Mouse (Mus musculus): ENCODE results near the gene Nutf2-ps1. TPM values are rescaled to one million over a fixed set of nuclear protein-coding genes. Genes with fewer than 3 reads are reported as not detected.
"Not testable (repeated sequence)": the region's sequence is repeated elsewhere in the genome, so short reads cannot be mapped to it uniquely, and the experiment has no call there.

Nutf2-ps1 gene
- total RNA-seq (2018; cell fraction: chromatin; rRNA removed), result 1 to 10 TPM in 18 of 26 experiments, not detected in 8; 1.1 to 9.1 (median 2.9) TPM
- total RNA-seq (2018; cell fraction: cytosol; rRNA removed), result 10 to 100 TPM in 25 of 26 experiments, 1 to 10 TPM in 1; 9.7 to 40.0 (median 26.5) TPM
- 10 to 100 TPM in 8 of 26 experiments, 1 to 10 TPM in 12, under 1 TPM in 1, not detected in 5; 0.71 to 27.2 (median 7.1) TPM for total RNA-seq (2018; cell fraction: nucleus; rRNA removed)
- polyA plus RNA-seq (2018), result 8.7 to 51.1 TPM (median 18.5 TPM) in 3 replicates

DNA sequence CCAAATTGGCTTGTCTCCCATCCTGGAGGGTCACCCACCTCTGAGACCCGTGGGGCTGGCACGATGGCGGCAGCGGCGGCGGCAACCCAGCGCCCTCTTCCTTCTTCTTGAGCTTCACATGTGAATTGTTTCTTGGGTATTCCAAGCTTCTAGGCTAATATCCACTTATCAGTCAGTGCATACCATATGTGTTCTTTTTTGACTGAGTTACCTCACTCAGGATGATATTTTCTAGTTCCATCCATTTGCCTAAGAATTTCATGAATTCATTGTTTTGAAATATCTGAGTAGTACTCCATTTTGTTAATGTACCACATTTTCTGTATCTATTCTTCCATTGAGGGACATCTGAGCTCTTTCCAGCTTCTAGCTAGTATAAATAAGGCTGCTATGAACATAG is at the start of gene Nutf2-ps1:
Gene Nutf2-ps1 (minus strand): TSS at position 101 of the 400 bp plus-strand sequence.
- WGBS (ENCODE audit: missing documents), result 100% methylated on average over 1 of the region's 7 CpGs
- not testable (repeated sequence) for H3K36me3 ChIP-seq (ENCODE audit: inconsistent target); H3K79me2 ChIP-seq (ENCODE audit: inconsistent target); H3K4me3 ChIP-seq (ENCODE audit: inconsistent target); H3K27ac ChIP-seq

DNA sequence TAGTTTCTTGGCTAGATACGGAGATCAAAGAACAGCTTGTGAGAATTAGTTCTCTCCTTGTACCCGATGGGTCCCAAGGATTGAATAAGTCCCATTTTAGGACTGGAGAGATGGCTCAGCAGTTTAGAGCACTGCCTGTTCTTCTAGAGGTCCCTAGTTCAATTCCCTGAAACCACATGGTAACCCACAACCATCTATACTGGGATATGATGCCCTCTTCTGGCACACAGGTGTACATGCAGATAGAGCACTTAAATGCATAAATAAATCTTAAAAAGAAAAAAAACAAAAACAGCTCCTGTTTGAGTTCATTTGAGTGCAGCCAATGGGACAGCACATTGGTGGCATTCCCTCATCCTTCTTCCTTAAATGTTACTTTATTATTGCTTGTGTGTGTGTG is 49.2 kb upstream of the Nutf2-ps1 start:
- no peaks in the 10 kb centered on the region for H3K79me2 ChIP-seq (ENCODE audit: inconsistent target)
- H3K36me3 ChIP-seq (ENCODE audit: inconsistent target), result peaks cover 50% of the 10 kb centered on the region
- H3K4me3 ChIP-seq (ENCODE audit: inconsistent target), result no peak overlapping the region
- H3K27ac ChIP-seq, result no peak overlapping the region
- 96% methylated on average over 2 of the region's 2 CpGs for WGBS (ENCODE audit: missing documents)

DNA sequence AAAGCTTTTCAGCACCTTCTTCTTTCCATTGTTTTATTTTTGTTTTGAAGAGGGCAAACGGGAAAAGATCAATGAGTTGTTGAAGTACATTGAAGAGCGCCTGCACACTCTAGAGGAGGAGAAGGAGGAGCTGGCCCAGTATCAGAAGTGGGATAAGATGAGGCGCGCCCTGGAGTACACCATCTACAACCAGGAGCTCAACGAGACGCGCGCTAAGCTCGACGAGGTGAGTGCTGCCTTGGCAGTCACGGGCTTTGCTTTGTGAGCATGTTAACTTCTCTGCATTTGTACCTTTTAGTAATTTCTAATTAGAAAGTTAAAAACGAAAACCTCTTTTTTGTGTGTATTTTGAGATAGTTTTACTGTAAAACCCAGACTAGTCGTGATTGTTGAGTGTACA is 32.8 kb upstream of the Nutf2-ps1 start:
- H3K27ac ChIP-seq, result no peak overlapping the region
- 93% methylated on average over 13 of the region's 13 CpGs for WGBS (ENCODE audit: missing documents)
- peaks cover 58% of the 10 kb centered on the region for H3K36me3 ChIP-seq (ENCODE audit: inconsistent target)
- peaks cover 9% of the 10 kb centered on the region; the same call in 1 of the 2 replicates for H3K79me2 ChIP-seq (ENCODE audit: inconsistent target)
- no peak overlapping the region for H3K4me3 ChIP-seq (ENCODE audit: inconsistent target)

DNA sequence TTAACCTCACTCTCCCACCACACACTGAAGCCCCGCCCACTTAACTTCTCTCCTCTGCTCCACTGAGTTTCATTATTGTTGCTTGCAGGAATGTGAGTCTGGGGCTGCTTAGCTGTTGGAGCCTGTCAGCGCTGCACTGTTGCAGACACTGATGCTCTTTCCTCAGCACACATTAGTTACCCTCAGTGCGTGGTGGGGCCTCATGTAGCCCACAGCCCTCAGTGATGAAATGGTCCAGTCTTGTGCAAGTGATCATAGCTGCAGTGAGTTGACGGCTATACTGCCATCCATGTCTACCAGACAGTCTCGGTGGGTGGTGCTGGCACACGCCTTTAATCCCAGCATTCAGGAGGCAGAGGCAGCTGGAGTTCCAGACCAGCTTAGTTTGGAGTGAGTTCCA is 20.1 kb upstream of the Nutf2-ps1 start:
- H3K36me3 ChIP-seq (ENCODE audit: inconsistent target), result no peaks in the 10 kb centered on the region
- H3K27ac ChIP-seq, result no peak overlapping the region
- H3K79me2 ChIP-seq (ENCODE audit: inconsistent target), result peaks cover 100% of the 10 kb centered on the region
- WGBS (ENCODE audit: missing documents), result 86% methylated on average over 6 of the region's 6 CpGs
- H3K4me3 ChIP-seq (ENCODE audit: inconsistent target), result no peak overlapping the region

DNA sequence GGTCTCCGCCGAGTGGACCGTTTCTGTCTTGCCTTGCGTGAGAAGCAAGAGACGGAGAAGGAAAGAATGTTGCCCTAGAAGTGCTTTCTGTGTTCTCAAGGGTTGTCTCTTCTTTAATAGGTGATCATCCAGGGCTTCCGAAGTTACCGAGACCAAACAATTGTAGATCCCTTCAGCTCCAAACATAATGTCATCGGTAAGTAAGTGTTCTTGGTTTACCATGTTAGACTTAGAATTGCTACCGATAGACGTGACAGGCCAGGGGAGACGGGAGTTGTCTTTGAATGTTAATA is 12.4 kb upstream of the Nutf2-ps1 start:
- no peak overlapping the region for H3K27ac ChIP-seq
- H3K36me3 ChIP-seq (ENCODE audit: inconsistent target), result no peaks in the 10 kb centered on the region
- 12% methylated on average over 11 of the region's 11 CpGs for WGBS (ENCODE audit: missing documents)

DNA sequence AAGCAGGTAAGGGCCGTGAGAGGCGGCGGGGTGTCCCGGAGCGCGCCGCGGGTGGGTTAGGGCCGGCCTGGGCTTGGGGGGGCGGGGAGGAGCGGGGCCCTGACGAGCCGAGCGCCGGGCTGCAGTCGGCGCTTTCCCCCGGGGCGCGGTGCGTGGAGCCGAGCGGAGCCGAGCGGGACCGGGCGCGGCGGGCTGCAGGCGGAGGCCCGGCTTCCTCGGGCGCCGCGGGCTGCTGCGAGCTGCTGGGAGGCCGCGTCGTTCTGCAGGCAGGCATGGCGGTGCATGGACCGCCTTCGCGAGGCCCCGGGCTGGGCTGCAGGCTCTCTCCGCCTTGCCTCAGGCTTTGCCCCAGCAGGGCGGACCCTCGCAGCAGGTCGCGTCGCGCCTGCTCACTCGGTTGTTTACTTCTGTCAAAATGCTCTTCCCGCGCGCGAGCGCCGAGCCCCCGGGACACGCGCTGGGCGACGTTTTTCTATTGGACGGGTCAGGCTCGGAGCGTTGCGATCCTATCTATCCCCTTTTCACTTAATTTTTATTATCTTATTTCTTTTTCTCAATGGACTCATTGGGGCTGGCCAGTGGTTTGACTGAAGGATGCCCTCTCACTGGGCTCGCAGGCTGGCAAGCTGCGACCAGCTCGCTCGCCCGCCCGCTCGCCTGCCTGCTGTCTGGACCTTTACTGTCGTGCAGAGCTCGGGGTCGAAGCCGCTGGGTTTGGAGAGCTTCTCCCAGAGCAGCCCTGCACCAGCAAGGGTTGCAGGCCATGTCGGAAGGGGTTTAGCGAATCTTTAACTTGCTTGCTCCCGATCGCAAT is 11.9 kb upstream of the Nutf2-ps1 start:
- WGBS (ENCODE audit: missing documents), result under 1% methylated on average over 76 of the region's 82 CpGs
- H3K27ac ChIP-seq, result no peak overlapping the region
- peak overlapping the region; percentile 51 for H3K4me3 ChIP-seq (ENCODE audit: inconsistent target)
- H3K36me3 ChIP-seq (ENCODE audit: inconsistent target), result no peaks in the 10 kb centered on the region
- H3K79me2 ChIP-seq (ENCODE audit: inconsistent target), result peaks cover 51% of the 10 kb centered on the region

More for the DNA sequence above, 12.4 kb upstream of the Nutf2-ps1 start:
- H3K79me2 ChIP-seq (ENCODE audit: inconsistent target), result peaks cover 56% of the 10 kb centered on the region
- peak overlapping the region; percentile 51 for H3K4me3 ChIP-seq (ENCODE audit: inconsistent target)

DNA sequence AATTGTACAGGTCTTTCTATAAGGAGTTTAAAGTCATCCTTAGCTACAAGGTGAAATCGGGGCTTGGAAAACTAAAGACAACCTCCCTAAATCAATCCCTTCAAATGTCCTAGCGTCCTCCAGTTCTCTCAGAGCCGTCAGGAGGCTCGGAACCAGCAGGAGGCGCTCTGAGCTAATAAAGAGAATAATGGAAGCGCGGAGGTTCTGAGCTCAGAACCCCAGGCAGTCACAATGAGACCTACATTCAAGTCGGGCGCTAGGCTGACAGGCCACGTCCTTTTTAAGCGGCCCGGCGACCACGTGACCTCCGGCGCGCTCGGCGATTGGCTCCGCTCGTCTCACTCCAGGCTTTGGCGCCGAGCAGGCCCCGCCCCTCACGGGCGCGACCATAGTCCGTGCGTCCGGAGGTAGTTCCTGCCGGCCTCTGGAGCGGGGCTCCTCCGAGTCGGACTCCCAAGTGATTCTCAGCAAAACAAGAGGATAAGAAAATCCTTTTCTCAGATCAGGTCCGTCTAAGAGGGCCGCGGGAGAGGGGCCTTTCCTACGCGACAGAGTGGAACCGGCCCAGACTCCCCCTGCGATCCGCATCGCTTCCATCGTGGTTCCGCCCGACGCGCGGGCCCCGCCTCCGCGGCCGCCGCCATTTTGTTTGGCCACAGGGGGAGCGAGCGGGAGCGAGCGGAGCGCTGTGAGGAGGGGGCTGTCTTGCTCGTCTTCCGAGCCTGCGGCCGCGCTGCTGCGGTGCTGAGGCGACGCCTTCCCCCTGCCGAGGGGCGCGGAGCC is 11.1 kb upstream of the Nutf2-ps1 start, which contains the start of gene Smc3:
Gene Smc3 (plus strand): TSS at position 642 of the 783 bp plus-strand sequence.
- peak within 1 kb of the TSS; percentile 76 for H3K27ac ChIP-seq
- H3K4me3 ChIP-seq (ENCODE audit: inconsistent target), result peak within 1 kb of the TSS; percentile 51
- H3K36me3 ChIP-seq (ENCODE audit: inconsistent target), result no peaks in the 10 kb centered on the region
- under 1% methylated on average over 70 of the region's 70 CpGs for WGBS (ENCODE audit: missing documents)
- peaks cover 43% of the 10 kb centered on the region for H3K79me2 ChIP-seq (ENCODE audit: inconsistent target)

DNA sequence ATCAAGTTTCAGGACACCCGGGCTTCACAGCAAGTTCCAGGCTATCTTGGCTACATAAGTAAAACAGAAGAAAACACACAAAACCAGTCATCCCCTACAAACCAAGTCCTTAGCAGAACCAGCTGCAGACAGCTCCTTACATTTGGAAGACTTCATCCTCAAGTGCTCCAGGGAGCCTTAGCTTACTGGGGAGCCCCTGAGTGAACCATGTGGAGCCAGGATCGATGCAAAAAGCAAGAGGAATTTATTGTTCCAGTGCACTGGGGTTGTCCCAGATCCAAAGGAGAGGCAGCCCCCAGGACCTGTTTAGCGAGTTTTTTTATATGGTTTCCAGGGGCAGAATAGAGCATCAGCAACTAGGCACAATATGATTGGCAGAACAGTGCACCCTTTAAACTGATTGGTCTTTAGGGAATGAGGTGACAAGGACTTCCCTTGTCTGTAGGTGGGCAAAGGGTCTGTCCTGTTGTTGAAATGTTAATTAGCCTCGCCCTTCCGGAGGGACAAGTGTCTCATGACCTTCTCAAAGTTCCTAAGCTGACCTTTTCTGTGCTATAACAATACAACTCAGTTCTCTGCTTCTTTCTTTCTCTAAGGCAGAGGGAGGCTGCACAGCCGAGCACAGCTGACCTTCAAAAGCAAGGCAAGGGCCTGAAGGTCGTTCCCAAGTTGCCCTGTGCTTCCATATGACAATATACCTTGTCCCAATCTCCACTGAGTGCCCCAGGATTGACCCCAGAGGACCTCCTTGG is 8.0 kb upstream of the Nutf2-ps1 start:
- no peaks in the 10 kb centered on the region for H3K36me3 ChIP-seq (ENCODE audit: inconsistent target)
- 83% methylated on average over 7 of the region's 7 CpGs for WGBS (ENCODE audit: missing documents)

DNA sequence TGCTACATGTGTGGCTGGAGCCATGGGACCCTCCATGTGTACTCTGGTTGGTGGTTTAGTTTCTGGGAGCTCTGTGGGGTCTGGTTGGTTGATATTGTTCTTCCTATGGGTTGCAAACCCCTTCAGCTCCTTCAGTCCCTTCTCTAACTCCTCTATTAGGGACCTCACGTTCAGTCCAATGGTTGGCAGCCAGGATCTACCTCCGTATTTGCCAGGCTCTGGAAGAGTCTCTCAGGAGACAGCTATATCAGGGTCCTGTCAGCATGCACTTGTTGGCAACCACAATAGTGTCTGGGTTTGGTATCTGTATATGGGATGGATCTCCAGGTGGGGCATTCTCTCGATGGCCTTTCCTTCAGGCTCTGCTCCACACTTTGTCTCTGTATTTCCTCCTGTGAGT is 1.2 kb downstream of the Nutf2-ps1 start:
- not testable (repeated sequence) for H3K36me3 ChIP-seq (ENCODE audit: inconsistent target); H3K27ac ChIP-seq; H3K79me2 ChIP-seq (ENCODE audit: inconsistent target); H3K4me3 ChIP-seq (ENCODE audit: inconsistent target)
- WGBS (ENCODE audit: missing documents), result 94% methylated on average over 3 of the region's 3 CpGs

More for the DNA sequence above, 8.0 kb upstream of the Nutf2-ps1 start:
- H3K79me2 ChIP-seq (ENCODE audit: inconsistent target), result peaks cover 12% of the 10 kb centered on the region
- H3K4me3 ChIP-seq (ENCODE audit: inconsistent target), result no peak overlapping the region
- no peak overlapping the region for H3K27ac ChIP-seq

DNA sequence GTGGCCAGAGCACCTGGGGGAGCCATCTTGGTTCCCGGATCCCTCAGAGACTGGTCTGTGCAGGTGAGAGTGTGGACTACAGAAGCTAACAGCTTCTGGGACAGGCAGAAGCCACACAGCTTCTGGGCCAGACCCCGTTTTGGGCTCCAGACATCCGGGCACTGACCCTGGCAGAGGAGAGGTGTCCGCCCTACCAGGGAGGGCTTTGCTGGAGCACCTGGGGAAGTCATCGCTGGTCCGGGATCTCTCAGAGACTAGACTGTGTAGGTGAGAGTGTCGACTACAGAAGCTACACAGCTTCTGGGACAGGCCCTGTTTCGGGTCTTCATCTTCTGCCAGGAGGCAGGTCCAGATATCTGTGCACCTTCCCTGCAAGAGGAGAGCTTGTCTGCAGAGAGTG is 8.6 kb downstream of the Nutf2-ps1 start:
- H3K79me2 ChIP-seq (ENCODE audit: inconsistent target); H3K4me3 ChIP-seq (ENCODE audit: inconsistent target); H3K27ac ChIP-seq; H3K36me3 ChIP-seq (ENCODE audit: inconsistent target): not testable (repeated sequence)
- WGBS (ENCODE audit: missing documents), result 93% methylated on average over 8 of the region's 8 CpGs

DNA sequence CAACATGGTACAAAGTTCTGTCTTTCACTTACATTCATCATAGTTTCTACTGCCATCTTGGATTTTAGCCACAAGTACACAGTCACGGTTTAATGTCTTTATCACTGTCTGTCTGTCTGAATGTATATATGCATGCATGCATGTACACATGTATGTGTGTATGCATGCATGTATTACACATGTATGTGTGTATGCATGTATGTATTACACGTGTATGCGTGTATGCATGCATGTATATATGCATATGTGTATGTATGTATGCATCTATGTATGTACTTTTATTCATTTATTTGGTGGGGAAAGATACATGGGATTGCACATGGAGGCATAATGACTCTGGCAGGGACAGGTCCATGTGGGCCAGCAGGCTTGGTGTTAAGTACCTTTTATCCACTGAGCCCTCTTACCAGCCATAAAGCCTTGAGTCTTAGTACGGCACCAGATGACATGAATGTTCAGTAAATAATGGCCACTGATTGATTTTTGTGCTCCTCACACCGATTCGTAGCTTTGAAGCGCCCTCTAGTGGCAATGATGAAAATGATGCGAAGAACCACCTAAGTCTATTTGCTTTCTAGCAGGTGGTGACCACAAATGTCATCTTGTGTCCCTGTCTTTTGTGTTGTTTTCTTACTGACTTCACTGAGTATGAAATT is 10.1 kb downstream of the Nutf2-ps1 start:
- no peak overlapping the region for H3K4me3 ChIP-seq (ENCODE audit: inconsistent target)
- WGBS (ENCODE audit: missing documents), result 21% methylated on average over 8 of the region's 8 CpGs
- no peaks in the 10 kb centered on the region for H3K36me3 ChIP-seq (ENCODE audit: inconsistent target)

DNA sequence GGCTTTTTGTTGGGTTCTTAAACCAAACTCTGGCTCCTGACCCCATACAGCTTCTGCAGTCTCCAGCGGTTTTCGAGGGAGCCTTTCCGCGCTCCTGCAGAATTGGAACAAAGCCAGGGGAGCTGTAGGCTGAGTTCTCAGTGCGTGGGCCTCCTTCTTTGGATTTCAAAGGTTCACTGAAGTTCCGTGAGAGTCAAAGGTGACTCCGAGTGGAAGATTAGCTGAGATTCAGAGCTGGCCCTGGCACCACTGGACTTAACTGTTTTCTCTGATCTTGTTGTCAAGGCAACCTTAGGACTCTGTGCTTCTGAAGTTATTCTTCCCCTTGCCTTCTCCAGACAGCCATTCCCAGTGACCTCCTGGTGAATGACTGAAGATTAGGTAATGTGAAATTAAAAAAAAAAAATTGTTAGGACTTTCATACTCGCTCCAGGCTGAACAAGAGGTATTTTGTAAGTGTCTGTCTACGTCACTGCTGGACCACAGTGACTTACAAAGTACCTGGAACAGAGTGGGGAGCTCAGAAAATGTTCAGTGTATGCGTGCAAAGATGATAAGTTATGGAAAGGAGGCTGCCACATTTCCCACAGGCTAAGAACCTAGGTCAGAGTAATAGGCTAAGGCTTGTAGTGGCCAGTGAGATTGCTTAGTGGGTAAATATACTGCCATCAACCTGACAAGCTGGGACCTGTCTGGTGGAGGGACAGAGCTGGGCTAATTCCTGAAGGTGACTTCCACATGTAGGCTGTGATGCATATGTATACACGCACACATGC is 11.7 kb downstream of the Nutf2-ps1 start:
- no peaks in the 10 kb centered on the region for H3K36me3 ChIP-seq (ENCODE audit: inconsistent target)
- H3K79me2 ChIP-seq (ENCODE audit: inconsistent target), result no peaks in the 10 kb centered on the region
- no peak overlapping the region for H3K27ac ChIP-seq
- 94% methylated on average over 11 of the region's 11 CpGs for WGBS (ENCODE audit: missing documents)
- no peak overlapping the region for H3K4me3 ChIP-seq (ENCODE audit: inconsistent target)

More for the DNA sequence above, 10.1 kb downstream of the Nutf2-ps1 start:
- Histone ChIP-seq H3K79me2 (ENCODE audit: inconsistent target) (no peaks in the 10 kb centered on the region), H3K27ac (no peak overlapping the region)

DNA sequence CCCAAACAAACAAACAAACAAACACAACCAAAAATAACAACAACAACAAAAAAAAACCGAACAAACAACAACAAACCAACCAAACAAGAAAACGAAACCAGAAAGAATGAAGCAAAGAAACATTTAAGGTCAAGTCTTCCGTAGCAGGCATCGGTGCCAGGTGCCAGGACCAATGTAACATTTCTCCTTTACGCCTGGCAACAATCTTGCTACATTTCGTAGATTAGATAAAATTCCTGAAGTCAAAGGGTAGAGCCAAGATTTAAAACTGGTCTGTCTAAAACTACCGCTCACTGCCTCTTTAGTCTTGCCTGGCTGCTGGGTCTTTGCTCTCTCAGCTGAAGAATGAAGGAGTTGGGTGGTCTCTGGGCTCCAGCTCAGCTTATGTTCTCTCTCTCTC is 12.8 kb downstream of the Nutf2-ps1 start:
- 96% methylated on average over 7 of the region's 7 CpGs for WGBS (ENCODE audit: missing documents)
- H3K79me2 ChIP-seq (ENCODE audit: inconsistent target), result no peaks in the 10 kb centered on the region
- no peak overlapping the region for H3K27ac ChIP-seq
- H3K36me3 ChIP-seq (ENCODE audit: inconsistent target), result no peaks in the 10 kb centered on the region
- H3K4me3 ChIP-seq (ENCODE audit: inconsistent target), result no peak overlapping the region
